Mouse (Mus musculus): ENCODE measurements around the gene Tmem114. TPM values are rescaled to one million over a fixed set of nuclear protein-coding genes. Genes with fewer than 3 reads are reported as not detected.

Gene Tmem114
- polyA plus RNA-seq, 1 experiment from 2014 or later = not detected

DNA sequence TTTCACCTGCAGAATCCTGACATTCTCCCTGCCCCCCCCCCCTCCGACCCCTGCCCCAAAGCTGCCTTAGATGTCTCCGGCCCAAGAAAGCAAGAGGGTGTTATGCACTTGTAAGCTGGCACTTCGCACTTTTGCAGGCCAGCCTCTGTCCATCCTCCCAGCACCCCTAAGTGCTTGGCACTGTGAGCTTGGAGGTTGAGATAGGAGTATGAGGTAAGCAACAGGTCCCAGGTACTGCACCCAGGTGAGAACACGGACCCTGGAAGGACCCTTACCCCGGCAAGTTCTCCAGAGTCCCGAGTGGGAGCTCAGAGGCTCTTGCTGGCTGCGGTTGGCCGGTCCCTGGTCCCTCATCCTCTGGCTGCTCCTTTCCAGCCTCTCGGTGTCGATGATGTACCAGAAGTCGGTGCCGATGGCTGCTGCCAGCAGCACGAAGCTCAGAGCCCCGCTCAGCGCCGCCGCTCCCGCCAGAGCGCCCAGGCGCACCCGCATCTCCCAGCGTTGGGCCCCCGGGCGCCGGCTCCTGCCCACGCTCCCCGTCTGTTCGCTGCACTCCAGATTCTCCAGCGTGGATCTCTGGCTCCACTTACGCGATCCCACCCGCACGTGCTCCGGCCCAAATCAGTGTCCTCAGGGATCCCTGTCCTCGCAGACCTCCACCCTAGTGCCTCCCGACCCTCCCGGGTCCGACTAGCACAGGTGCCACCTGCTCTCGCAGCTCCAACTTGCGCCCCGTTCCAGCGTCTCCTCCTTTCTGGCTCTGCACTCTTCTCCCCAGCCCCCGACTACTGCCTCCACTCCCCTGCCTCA is 570 bp downstream of the Tmem114 start:
- Histone ChIP-seq H3K4me2 (replicated peaks) (peak overlapping the region; percentile 59), H3K27ac (no peak overlapping the region), H3K4me1 (peaks cover 6% of the 10 kb centered on the region; the same call in 1 of the 2 replicates), H3K27me3 (peaks cover 54% of the 10 kb centered on the region), H3K9me3 (replicated peaks) (no peaks in the 10 kb centered on the region), H3K36me3 (no peaks in the 10 kb centered on the region), H3K9ac (peak overlapping the region; percentile 18; the same call in 1 of the 2 replicates), H3K4me3 (peak overlapping the region; percentile 30)
- ATAC-seq (ENCODE audit: low FRiP score) = 0 out of 2 replicates have a peak, but pooled peaks have one; percentile 19
- 5% methylated on average over 43 of the region's 43 CpGs for WGBS

DNA sequence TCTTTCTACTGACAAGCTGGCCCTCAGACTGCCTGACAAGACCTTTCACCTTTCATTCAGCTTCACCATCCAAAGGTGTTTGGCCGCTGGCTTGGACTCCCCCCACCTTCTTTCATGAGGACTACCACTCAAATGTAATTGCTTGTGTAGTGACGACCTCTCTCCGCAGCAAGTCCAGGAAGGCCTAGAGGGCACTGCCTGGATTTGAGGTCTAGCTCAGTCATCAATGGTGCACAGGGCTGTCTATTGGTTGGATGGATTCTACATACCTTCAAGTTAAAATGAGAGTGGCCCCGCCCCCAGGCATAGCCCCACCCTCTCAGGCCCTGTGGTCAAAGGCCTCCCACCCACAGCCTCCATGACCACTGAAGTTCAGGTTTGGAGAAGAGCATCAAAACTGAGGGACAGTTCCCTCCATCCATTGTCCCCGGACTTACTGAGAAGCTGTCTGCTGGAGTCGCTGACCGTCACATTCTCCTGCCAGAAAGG is 1.3 kb downstream of the Tmem114 start:
- H3K4me1 ChIP-seq = peaks cover 6% of the 10 kb centered on the region; the same call in 1 of the 2 replicates
- no peaks in the 10 kb centered on the region for H3K9me3 ChIP-seq (replicated peaks)
- ATAC-seq (ENCODE audit: low FRiP score) = no peak
- H3K9ac ChIP-seq = no peak overlapping the region
- no peak overlapping the region for H3K4me2 ChIP-seq (replicated peaks)
- peaks cover 54% of the 10 kb centered on the region for H3K27me3 ChIP-seq
- no peaks in the 10 kb centered on the region for H3K36me3 ChIP-seq
- no peak overlapping the region for H3K4me3 ChIP-seq
- no peak overlapping the region for H3K27ac ChIP-seq
- WGBS = 48% methylated on average over 7 of the region's 7 CpGs

DNA sequence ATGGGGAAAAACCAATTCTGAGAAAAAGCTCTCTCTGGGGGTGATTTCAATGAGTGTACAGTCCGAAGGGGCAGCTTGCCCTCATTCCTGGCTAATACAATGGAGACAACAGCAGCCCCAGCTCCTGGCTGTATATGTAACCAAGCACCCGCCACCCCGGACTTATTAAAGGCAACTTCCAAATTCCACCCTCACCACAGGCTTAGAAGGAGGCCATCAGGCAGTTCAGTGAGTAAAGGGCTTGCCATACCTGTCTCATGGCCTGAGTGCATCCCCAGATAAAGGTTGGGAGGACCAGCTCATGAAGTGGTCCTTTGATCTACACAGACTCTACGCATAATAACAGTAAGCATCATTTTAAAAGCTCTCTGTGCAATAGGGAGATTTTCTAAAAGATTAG is 4.1 kb downstream of the Tmem114 start:
- Histone ChIP-seq H3K27ac (no peak overlapping the region), H3K4me2 (replicated peaks) (no peak overlapping the region), H3K36me3 (no peaks in the 10 kb centered on the region), H3K4me3 (no peak overlapping the region), H3K27me3 (peaks cover 36% of the 10 kb centered on the region), H3K9me3 (replicated peaks) (no peaks in the 10 kb centered on the region), H3K9ac (no peak overlapping the region), H3K4me1 (peaks cover 11% of the 10 kb centered on the region)
- ATAC-seq (ENCODE audit: low FRiP score) = no peak
- 90% methylated on average over 4 of the region's 4 CpGs for WGBS

DNA sequence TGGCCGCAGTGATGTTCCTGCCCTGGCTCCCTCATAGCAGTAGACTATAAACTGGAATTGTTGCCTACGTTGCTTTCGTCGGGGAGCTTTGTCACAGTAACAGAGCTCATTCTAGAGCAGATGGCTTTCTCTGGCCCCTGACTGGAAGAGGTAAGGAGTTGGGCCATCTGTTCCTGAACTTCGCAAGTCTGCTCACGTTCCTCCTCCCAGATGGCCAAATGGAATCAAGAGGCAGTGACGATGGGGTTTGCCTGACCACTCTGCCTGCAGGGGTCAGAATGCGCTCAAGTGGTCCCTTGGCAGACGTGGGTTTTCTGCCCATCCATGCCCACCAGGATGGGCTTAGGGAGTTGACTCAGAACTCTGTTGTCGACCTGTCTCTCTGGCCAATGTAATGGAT is 4.6 kb downstream of the Tmem114 start:
- WGBS = 80% methylated on average over 10 of the region's 10 CpGs
- Histone ChIP-seq H3K9ac (no peak overlapping the region), H3K27me3 (peaks cover 32% of the 10 kb centered on the region), H3K9me3 (replicated peaks) (no peaks in the 10 kb centered on the region), H3K27ac (no peak overlapping the region), H3K4me3 (no peak overlapping the region), H3K4me1 (peaks cover 11% of the 10 kb centered on the region), H3K4me2 (replicated peaks) (no peak overlapping the region), H3K36me3 (no peaks in the 10 kb centered on the region)
- ATAC-seq (ENCODE audit: low FRiP score) = no peak

DNA sequence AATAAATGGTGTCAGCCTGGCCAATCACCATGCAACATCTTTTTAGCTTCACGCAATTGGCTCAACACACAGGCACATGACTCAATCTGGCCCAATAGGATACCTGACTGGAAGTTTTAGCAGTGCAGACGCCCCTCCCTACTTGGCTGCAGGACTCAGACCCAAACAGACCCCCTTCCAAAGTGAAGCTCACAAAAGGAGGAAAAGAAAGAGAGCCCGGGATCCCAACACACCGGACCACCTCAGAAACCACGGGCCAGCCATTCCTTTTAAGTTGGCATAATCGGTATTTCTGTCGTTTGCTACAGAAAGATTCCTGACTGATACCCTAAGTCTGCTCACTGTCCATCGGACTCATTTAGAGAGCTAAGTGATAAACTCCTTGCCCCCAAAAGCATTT is 5.3 kb downstream of the Tmem114 start:
- Histone ChIP-seq H3K36me3 (no peaks in the 10 kb centered on the region), H3K4me3 (no peak overlapping the region), H3K9me3 (replicated peaks) (no peaks in the 10 kb centered on the region), H3K4me2 (replicated peaks) (no peak overlapping the region), H3K27ac (no peak overlapping the region), H3K27me3 (peaks cover 25% of the 10 kb centered on the region), H3K4me1 (peaks cover 10% of the 10 kb centered on the region), H3K9ac (no peak overlapping the region)
- WGBS = 92% methylated on average over 8 of the region's 8 CpGs
- no peak for ATAC-seq (ENCODE audit: low FRiP score)

DNA sequence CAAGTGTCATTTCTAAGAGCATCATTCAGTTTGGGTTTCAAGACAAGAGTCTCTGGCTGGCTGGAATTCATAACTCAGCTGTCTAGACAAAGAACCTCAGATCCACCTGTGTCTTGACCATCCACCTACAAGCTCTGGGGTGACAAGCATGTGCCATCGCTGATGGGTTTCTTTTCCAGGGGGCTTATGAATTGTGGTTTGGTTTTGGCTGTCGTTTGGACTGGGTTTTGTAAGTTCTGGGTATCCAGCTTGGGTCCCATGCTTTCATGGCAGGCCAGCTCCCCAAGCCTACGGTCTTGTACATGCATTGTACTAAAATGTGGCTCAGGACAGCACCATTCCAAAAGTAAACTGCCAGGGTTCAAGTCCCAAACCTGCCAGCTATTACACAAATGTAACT is 6.8 kb downstream of the Tmem114 start:
- peaks cover 4% of the 10 kb centered on the region; the same call in 1 of the 2 replicates for H3K4me1 ChIP-seq
- H3K9ac ChIP-seq = no peak overlapping the region
- WGBS = 87% methylated on average over 3 of the region's 3 CpGs
- no peak for ATAC-seq (ENCODE audit: low FRiP score)
- H3K4me3 ChIP-seq = no peak overlapping the region
- H3K36me3 ChIP-seq = no peaks in the 10 kb centered on the region
- H3K27ac ChIP-seq = no peak overlapping the region
- H3K4me2 ChIP-seq (replicated peaks) = no peak overlapping the region
- no peaks in the 10 kb centered on the region for H3K9me3 ChIP-seq (replicated peaks)
- peaks cover 9% of the 10 kb centered on the region for H3K27me3 ChIP-seq

DNA sequence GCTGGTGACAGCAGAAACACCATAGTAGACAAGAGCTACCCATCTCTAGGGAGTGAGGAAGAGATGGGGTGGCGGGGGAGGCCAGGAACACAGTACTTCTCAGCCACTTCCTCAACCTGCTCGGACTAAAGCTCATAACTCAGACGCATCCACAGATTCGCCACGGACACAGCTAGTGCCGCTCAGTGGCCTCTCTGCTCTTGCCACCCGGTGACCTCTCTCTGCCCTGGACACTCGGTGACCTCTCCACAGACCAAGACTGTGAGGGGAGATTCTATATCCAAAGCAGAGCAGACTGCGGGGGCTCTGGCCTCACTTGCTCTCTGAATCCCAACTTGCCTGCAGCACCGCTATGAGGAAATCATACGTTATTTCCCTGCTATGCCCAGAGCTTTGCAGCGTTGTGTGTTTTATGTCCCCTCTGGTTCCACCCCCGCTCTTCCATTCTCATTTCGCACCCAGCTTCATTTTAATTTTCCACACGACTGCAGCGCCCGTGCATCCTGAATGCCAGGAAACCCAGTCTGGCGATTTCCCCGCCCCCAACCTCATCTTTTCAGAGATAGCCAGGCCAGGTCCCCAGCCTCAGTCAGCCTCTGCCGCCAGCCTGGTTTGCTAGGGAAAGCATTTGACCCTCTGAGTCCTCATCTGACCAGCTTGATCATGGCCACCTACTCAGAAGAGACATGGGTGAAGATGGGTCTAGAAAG is 7.8 kb downstream of the Tmem114 start:
- no peak overlapping the region for H3K4me3 ChIP-seq
- H3K9me3 ChIP-seq (replicated peaks) = no peaks in the 10 kb centered on the region
- peaks cover 4% of the 10 kb centered on the region; the same call in 1 of the 2 replicates for H3K4me1 ChIP-seq
- H3K36me3 ChIP-seq = no peaks in the 10 kb centered on the region
- no peak for ATAC-seq (ENCODE audit: low FRiP score)
- no peak overlapping the region for H3K4me2 ChIP-seq (replicated peaks)
- no peak overlapping the region for H3K27ac ChIP-seq
- H3K9ac ChIP-seq = peak overlapping the region; percentile 23; the same call in 1 of the 2 replicates
- WGBS = 55% methylated on average over 20 of the region's 20 CpGs
- H3K27me3 ChIP-seq = no peaks in the 10 kb centered on the region; the same call in 1 of the 2 replicates

DNA sequence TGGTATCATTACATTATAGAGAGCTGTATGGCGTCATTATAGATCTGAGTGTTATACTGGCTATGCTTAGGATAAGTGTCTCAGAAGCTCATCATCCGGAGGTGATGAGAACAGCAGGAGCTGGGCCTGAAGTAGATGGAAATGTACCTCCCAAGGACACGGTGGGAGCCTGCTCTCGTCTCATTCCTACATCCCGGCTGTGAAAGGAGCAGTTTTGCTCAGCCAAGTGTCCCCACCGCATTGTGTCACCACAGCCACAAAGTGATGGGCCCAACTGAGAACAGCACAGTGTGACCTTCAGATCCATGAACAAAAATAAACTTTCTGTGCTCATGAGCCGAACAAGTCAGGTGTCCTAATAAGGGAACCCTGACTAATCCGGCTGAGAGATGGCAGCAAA is 8.9 kb downstream of the Tmem114 start:
- Histone ChIP-seq H3K27ac (no peak overlapping the region), H3K4me1 (peaks cover 4% of the 10 kb centered on the region; the same call in 1 of the 2 replicates), H3K36me3 (no peaks in the 10 kb centered on the region), H3K27me3 (peaks cover 4% of the 10 kb centered on the region; the same call in 1 of the 2 replicates), H3K4me3 (no peak overlapping the region), H3K9ac (no peak overlapping the region), H3K4me2 (replicated peaks) (no peak overlapping the region), H3K9me3 (replicated peaks) (no peaks in the 10 kb centered on the region)
- WGBS = 91% methylated on average over 8 of the region's 8 CpGs
- ATAC-seq (ENCODE audit: low FRiP score) = no peak

DNA sequence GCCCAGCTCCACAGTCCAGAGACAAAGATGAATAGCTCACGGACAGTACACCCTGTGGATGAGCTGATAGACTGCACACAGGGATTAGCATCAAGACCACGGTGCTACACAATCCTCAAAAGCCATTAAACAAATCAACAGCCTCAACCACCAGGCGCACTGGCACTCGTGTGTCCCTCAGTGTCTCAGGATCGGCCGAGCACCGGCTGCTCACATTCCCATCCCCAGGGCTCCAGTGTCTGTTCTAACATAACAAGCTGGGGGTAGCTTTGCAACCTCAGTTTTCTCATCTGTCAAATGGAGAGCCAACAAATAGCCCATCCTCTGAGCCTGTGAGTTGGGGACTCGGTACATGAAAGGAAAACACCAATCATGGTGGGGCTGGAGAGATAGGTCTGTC is 11.5 kb downstream of the Tmem114 start:
- Histone ChIP-seq H3K36me3 (no peaks in the 10 kb centered on the region), H3K4me2 (replicated peaks) (no peak overlapping the region), H3K9ac (no peak overlapping the region), H3K27me3 (peaks cover 10% of the 10 kb centered on the region; the same call in 1 of the 2 replicates), H3K9me3 (replicated peaks) (no peaks in the 10 kb centered on the region), H3K27ac (no peak overlapping the region), H3K4me1 (peaks cover 4% of the 10 kb centered on the region; the same call in 1 of the 2 replicates), H3K4me3 (no peak overlapping the region)
- 83% methylated on average over 8 of the region's 8 CpGs for WGBS
- ATAC-seq (ENCODE audit: low FRiP score) = no peak

DNA sequence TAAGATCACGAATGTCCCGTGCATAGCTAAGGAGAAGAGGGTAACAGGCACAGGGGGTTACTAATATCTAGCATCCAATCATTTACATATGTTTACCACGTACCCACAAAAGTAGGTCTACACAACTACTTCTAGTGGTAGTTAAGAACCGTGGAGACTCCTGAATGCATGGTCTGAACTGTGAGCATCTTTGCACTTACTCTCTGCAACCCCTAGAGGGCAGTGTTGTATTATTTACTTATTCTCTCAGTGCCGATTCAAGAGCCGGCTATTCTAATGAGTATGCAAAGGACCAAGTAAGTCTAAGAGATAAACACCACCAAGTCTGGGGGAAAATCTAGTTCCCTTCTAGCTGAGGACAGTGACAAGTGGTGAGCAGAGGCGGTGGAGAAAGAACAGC is 12.7 kb downstream of the Tmem114 start:
- 14% methylated on average over 7 of the region's 7 CpGs for WGBS

DNA sequence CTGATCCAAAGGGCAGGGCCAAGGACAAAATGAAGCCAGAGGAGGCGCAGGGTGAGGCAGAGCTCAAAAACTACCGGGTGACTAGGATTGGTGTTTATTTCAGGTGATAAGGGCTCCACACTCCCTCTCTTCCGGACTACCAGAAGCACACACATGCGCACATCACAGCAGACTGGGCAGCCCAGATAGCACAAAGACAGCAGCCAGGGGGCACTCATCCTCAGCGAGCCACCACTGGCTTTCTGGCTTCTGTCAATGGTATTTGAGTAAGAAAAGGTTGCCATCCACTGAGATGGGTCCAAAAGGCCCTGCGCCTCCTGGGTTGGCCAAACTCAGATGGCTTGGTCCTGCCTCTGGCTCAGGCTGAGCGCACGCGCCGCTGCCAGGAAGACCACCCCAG is 15.7 kb downstream of the Tmem114 start:
- H3K9ac ChIP-seq = no peak overlapping the region
- peaks cover 21% of the 10 kb centered on the region; the same call in 1 of the 2 replicates for H3K27me3 ChIP-seq
- H3K4me3 ChIP-seq = no peak overlapping the region
- H3K4me2 ChIP-seq (replicated peaks) = no peak overlapping the region
- no peak overlapping the region for H3K27ac ChIP-seq
- no peaks in the 10 kb centered on the region for H3K36me3 ChIP-seq
- no peaks in the 10 kb centered on the region for H3K9me3 ChIP-seq (replicated peaks)
- H3K4me1 ChIP-seq = no peaks in the 10 kb centered on the region
- no peak for ATAC-seq (ENCODE audit: low FRiP score)
- 28% methylated on average over 10 of the region's 10 CpGs for WGBS

More for the DNA sequence above, 12.7 kb downstream of the Tmem114 start:
- peaks cover 4% of the 10 kb centered on the region; the same call in 1 of the 2 replicates for H3K4me1 ChIP-seq
- no peak overlapping the region for H3K4me2 ChIP-seq (replicated peaks)
- H3K4me3 ChIP-seq = no peak overlapping the region
- ATAC-seq (ENCODE audit: low FRiP score) = peak; percentile 58
- peaks cover 15% of the 10 kb centered on the region; the same call in 1 of the 2 replicates for H3K27me3 ChIP-seq
- no peak overlapping the region for H3K9ac ChIP-seq
- H3K9me3 ChIP-seq (replicated peaks) = no peaks in the 10 kb centered on the region
- H3K27ac ChIP-seq = no peak overlapping the region
- no peaks in the 10 kb centered on the region for H3K36me3 ChIP-seq

DNA sequence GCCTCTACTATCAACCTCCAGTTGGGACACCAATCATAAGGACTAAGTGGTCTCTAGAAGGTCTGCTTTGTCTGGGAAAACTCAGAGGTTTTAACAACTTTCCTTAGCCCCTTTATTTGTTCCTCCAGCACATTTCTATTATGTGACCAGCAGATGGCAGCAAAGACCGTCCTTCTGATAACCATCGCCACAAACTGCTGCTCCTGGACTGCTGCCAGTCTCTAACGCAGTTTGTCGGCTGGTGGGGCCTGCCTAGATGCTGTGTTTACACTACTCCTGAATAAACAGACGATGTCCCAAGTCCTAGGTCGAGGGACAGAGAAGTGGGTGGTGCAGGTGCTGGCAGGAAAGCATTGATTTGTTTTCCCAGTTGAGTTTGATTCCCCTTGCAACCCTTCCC is 18.2 kb downstream of the Tmem114 start:
- Histone ChIP-seq H3K9ac (no peak overlapping the region), H3K27ac (no peak overlapping the region), H3K4me2 (replicated peaks) (no peak overlapping the region), H3K36me3 (no peaks in the 10 kb centered on the region), H3K4me3 (no peak overlapping the region), H3K4me1 (no peaks in the 10 kb centered on the region; the same call in 1 of the 2 replicates), H3K9me3 (replicated peaks) (no peaks in the 10 kb centered on the region), H3K27me3 (peaks cover 19% of the 10 kb centered on the region; the same call in 1 of the 2 replicates)
- ATAC-seq (ENCODE audit: low FRiP score) = peak; percentile 28; the same call in 1 of the 2 replicates
- WGBS = under 1% methylated on average over 6 of the region's 6 CpGs
